Mouse (Mus musculus) liver, postnatal 0 days (tissue): ENCODE results near the gene Slc20a1.
A peak's percentile ranks its signal among the peaks of the same experiment; 100 is the strongest.

ENCODE experiments used
- CTCF ChIP-seq: sonication (generic); IDR thresholded peaks from 2 replicates; pipeline ENCODE4 v1.5.1; 2016; ENCODE audit warnings: antibody characterized with exemption, low read depth
- EP300 ChIP-seq: IDR thresholded peaks from 2 replicates; pipeline ENCODE4 v1.6.1; 2016; ENCODE audit warnings: antibody characterized with exemption, low read depth, mild to moderate bottlenecking

GRCm38 (mm10) chr2:129197197-129197596, 1.4 kb upstream of the Slc20a1 start:
- TF ChIP-seq CTCF = no peak
- TF ChIP-seq EP300 = peak; percentile 65; the same call in 1 of the 2 replicates
